Mouse (Mus musculus) embryonic facial prominence, embryonic 11.5 days (tissue): Measurements from ENCODE around the gene Impdh2. TPM values are rescaled to one million over a fixed set of nuclear protein-coding genes. Genes with fewer than 3 reads are reported as not detected.
"Not testable (repeated sequence)": the region's sequence is repeated elsewhere in the genome, so short reads cannot be mapped to it uniquely, and the experiment has no call there.

Experiments
- ATAC-seq: fragments of 200-750 bp; cut with Nextera tagmentation; replicated peaks from 2 replicates; pipeline ENCODE4 v1.8.0; 2017; ENCODE audit warnings: low read depth; ENCODE audit not compliant: insufficient number of reproducible peaks, low FRiP score, low TSS enrichment
- DNase-seq: peaks from one replicate; pipeline ENCODE4 v3.0.0-alpha.2; 2015; ENCODE audit warnings: low spot score
- H3K27ac ChIP-seq: fragments of 300-500 bp; sonication (generic); replicated peaks from 2 replicates; pipeline ENCODE4 v1.5.1; 2014; ENCODE audit warnings: mild to moderate bottlenecking, low read depth, low read length, control low read depth
- H3K27me3 ChIP-seq: fragments of 300-500 bp; sonication (generic); 2 replicates; pipeline ENCODE4 v1.6.1; 2014; ENCODE audit warnings: mild to moderate bottlenecking, low read length, moderate library complexity, mixed read lengths; ENCODE audit not compliant: control insufficient read depth, insufficient read depth
- H3K36me3 ChIP-seq: fragments of 300-500 bp; sonication (generic); replicated peaks from 2 replicates; pipeline ENCODE4 v1.6.1; 2014; ENCODE audit warnings: low read depth, mild to moderate bottlenecking, low read length, moderate library complexity, mixed read lengths; ENCODE audit not compliant: control insufficient read depth, insufficient read depth
- H3K4me1 ChIP-seq: fragments of 300-500 bp; sonication (generic); 2 replicates; pipeline ENCODE4 v1.6.1; 2014; ENCODE audit warnings: low read length, mixed read lengths; ENCODE audit not compliant: control insufficient read depth, insufficient read depth
- H3K4me2 ChIP-seq: fragments of 300-500 bp; sonication (generic); 2 replicates; pipeline ENCODE4 v1.6.1; 2014; ENCODE audit warnings: low read depth, mild to moderate bottlenecking, control low read depth, low read length, moderate library complexity
- H3K4me3 ChIP-seq: fragments of 300-500 bp; sonication (generic); 2 replicates; pipeline ENCODE4 v1.5.1; 2014; ENCODE audit warnings: low read depth, low read length, control low read depth
- H3K9ac ChIP-seq: fragments of 300-500 bp; sonication (generic); replicated peaks from 2 replicates; pipeline ENCODE4 v1.6.1; 2014; ENCODE audit warnings: mild to moderate bottlenecking, control low read depth, low read length
- H3K9me3 ChIP-seq: fragments of 300-500 bp; sonication (generic); replicated peaks from 2 replicates; pipeline ENCODE4 v1.6.1; 2016; ENCODE audit warnings: mild to moderate bottlenecking, low read length, inconsistent platforms, mixed read lengths; ENCODE audit not compliant: control insufficient read depth
- WGBS: fragments of 180-500 bp; shearing (Covaris S2); extraction: QIAGEN DNeasy Blood & Tissue Kit; methylation state at CpG from one replicate; pipeline ENCODE4 v1.1.7; 2014; 5-methylcytosine and 5-hydroxymethylcytosine counted together
- microRNA counts: library from miRNA; unstranded; fragments of <30 nt; microRNA quantifications from one replicate; lab custom pipeline; 2016
- microRNA-seq: library from miRNA; unstranded; fragments of <30 nt; microRNA quantifications from one replicate; pipeline ENCODE4, GENCODE M21; 2016; ENCODE audit warnings: borderline number of aligned reads
- polyA plus RNA-seq: library from polyadenylated mRNA; unstranded; fragments of >200 nt; fragmentation: Nextera tagmentation; extraction: Ambion mirVana; gene quantifications from 2 replicates; pipeline ENCODE4 v1.2.1, GENCODE M21; 2014

Impdh2 gene
- polyA plus RNA-seq, 1 experiment from 2014 or later = 242 TPM

DNA sequence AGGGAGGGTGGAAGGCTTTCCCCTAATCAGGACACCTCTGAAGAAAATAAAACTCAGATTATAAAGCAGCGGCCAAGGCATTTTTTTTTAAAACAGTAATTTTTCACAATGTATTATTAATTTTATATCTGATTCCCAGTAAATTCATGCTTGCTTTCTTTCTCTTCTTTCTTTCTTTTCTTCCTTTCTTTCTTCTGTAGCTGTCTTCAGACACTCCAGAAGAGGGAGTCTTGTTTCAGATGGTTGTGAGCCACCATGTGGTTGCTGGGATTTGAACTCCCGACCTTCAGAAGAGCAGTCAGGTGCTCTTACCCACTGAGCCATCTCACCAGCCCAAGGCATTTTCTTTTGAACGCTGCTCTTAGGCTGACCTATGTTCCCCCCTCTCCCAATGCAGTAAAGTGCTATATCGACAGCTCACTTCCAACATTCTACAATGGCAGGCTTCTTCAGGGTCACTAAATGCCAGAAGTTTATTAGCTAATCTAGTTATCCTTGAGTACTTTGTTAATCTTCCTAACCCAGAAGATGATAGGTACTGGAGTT, 39.0 kb downstream of the Impdh2 start:
- no peaks in the 10 kb centered on the region for H3K9me3 ChIP-seq
- peaks cover 7% of the 10 kb centered on the region for H3K36me3 ChIP-seq
- H3K4me3 ChIP-seq = no peak overlapping the region
- no peaks in the 10 kb centered on the region for H3K27me3 ChIP-seq
- peak; percentile 61 for DNase-seq
- H3K4me2 ChIP-seq = no peak overlapping the region
- no peak overlapping the region for H3K9ac ChIP-seq
- no peak overlapping the region for H3K27ac ChIP-seq
- H3K4me1 ChIP-seq = no peaks in the 10 kb centered on the region
- 75% methylated on average over 4 of the region's 4 CpGs for WGBS
- ATAC-seq = no peak

DNA sequence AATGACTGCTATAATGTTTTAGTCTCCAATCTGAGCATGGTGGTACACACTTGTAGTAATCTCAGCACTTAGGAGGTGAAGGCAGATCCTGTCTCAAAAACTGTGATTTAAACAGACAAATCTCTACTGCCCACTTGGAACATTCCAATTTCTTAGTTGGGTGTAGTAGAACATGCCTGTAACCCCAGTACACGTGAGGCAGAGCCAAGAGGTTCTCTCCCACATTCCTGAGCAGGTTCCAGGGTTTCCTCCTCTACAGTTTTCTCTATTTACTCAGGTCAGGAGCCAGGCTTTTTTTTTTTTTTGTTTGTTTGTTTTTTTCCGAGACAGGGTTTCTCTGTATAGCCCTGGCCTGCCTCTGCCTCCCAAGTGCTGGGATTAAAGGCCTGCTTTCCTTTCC, 39.9 kb downstream of the Impdh2 start:
- Histone ChIP-seq H3K9ac (no peak overlapping the region), H3K9me3 (no peaks in the 10 kb centered on the region), H3K27ac (no peak overlapping the region), H3K4me3 (no peak overlapping the region), H3K4me2 (no peak overlapping the region), H3K4me1 (no peaks in the 10 kb centered on the region), H3K36me3 (peaks cover 7% of the 10 kb centered on the region), H3K27me3 (no peaks in the 10 kb centered on the region)
- DNase-seq (no peak), ATAC-seq (no peak)
- WGBS = 77% methylated on average over 2 of the region's 2 CpGs

DNA sequence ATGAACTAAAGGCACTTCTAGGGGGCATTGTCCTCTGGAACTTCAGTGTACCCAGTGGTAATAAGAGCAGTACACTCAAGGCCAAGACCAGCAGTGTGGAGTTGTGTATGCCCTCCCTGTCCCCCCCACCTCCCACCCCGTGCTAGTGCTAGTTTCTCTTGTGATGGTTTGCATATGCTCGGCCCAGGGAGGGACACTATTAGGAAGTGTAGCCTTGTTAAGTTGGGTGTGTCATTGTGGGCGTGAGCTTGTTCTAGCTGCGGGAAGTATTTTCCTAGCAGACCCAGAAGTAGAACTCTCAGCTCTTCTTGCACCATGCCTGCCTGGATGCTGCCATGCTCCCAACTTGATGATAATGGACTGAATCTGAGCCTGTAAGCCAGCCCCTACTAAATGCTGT, 41.9 kb downstream of the Impdh2 start:
- ATAC-seq (no peak), DNase-seq (no peak)
- no peak overlapping the region for H3K4me2 ChIP-seq
- H3K9me3 ChIP-seq = no peaks in the 10 kb centered on the region
- peaks cover 9% of the 10 kb centered on the region for H3K36me3 ChIP-seq
- no peak overlapping the region for H3K27ac ChIP-seq
- H3K9ac ChIP-seq = no peak overlapping the region
- no peaks in the 10 kb centered on the region for H3K27me3 ChIP-seq
- no peak overlapping the region for H3K4me3 ChIP-seq
- WGBS = 79% methylated on average over 4 of the region's 4 CpGs
- no peaks in the 10 kb centered on the region for H3K4me1 ChIP-seq

DNA sequence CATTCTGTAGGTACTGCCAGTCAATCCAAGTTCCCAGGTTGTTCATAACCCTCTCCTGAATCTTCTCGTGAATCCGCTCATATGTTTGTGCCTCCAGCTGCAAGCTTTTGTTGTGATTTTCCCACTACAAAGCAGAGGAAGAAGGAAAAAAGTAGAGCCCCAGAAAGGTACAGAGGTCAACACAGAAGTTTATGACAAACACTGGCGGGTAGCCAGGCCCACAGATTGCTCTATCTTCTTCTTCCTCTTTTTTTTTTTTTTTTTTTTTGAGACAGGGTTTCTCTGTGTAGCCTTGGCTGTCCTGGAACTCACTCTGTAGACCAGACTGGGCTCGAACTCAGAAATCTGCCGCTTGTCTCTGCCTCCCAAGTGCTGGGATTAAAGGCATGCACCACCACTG, 47.8 kb downstream of the Impdh2 start:
- H3K4me2 ChIP-seq, H3K4me1 ChIP-seq, DNase-seq, H3K36me3 ChIP-seq, H3K9me3 ChIP-seq, H3K27ac ChIP-seq, H3K9ac ChIP-seq, H3K27me3 ChIP-seq, H3K4me3 ChIP-seq, ATAC-seq: not testable (repeated sequence)
- 91% methylated on average over 5 of the region's 5 CpGs for WGBS

DNA sequence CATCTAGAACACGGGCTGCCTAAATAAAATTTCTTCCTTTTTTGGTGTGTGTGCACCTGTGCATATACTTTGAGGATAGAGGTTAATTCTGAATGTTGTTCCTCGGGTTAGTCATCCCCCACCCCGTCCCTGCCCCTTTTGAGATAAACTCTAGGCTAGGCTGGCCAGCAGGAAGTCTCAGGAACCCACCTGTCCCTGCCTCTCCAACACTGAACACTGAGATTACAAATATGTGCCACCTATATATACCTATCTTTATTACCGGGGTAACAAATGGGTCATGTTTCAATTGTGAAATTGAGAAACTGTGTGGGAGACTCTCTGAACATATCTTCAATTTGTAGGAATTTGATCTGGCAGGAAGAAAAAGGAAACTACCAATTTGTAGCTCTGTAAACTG, 48.8 kb downstream of the Impdh2 start:
- no peak overlapping the region for H3K9ac ChIP-seq
- H3K4me3 ChIP-seq = no peak overlapping the region
- WGBS = 93% methylated on average over 4 of the region's 4 CpGs
- no peak overlapping the region for H3K4me2 ChIP-seq
- DNase-seq (no peak), ATAC-seq (no peak)
- no peaks in the 10 kb centered on the region for H3K9me3 ChIP-seq
- H3K27me3 ChIP-seq = no peaks in the 10 kb centered on the region
- H3K27ac ChIP-seq = no peak overlapping the region
- peaks cover 6% of the 10 kb centered on the region for H3K36me3 ChIP-seq
- H3K4me1 ChIP-seq = no peaks in the 10 kb centered on the region

DNA sequence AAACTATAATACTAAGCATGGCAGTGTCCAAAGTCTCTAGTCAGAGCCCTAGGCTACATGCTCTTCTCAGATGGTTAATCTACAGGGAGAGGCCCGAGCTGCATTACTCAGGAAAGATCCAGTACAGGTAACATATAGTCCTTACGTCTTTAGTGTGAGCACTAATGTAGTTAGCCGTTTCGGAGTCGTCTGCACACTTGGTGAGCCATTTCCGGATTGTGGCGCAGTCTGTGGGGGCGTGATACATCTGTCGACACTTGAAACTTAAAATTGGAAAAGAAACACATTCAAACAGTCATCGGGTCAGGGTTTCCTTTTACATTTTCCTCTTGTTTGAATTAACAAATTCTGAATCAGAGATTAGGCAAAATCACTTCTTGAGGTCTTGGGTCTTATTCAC, 51.4 kb downstream of the Impdh2 start:
- Histone ChIP-seq H3K36me3 (peaks cover 8% of the 10 kb centered on the region), H3K4me1 (no peaks in the 10 kb centered on the region), H3K9ac (no peak overlapping the region), H3K27me3 (no peaks in the 10 kb centered on the region), H3K4me2 (no peak overlapping the region), H3K4me3 (no peak overlapping the region), H3K27ac (no peak overlapping the region), H3K9me3 (no peaks in the 10 kb centered on the region)
- DNase-seq (no peak), ATAC-seq (no peak)
- whole genome bisulfite sequencing = 94% methylated on average over 10 of the region's 10 CpGs

MicroRNA genes within 50 kb of the gene (microRNA counts, 519-probe panel; counts per million panel counts)
- 3,714 counts per million, percentile 55 among the panel's probes with 10 or more counts for microRNA mmu-miR-191 (lab: Ali Mortazavi, UCI)
- microRNA mmu-miR-425 (lab: Ali Mortazavi, UCI) = 2,891 counts per million, percentile 36 among the panel's probes with 10 or more counts

Small RNA genes within 50 kb of the gene (microRNA-seq; reads per million reads assigned to microRNA genes)
- gene Gm24083 (not detected), gene Mir191 (not detected), gene Mir425 (2,667 reads per million, percentile 80 among the genes with 10 or more reads in this experiment)

Other genes with a start within 250 kb of the Impdh2 start
- 888 and 899 TPM in 2 replicates for gene Gpx1, start 221.4 kb upstream of the Impdh2 start, polyA plus RNA-seq
- gene Usp4, start 212.4 kb upstream of the Impdh2 start, polyA plus RNA-seq = 128 and 149 TPM in 2 replicates
- 0.59 and 0.76 TPM in 2 replicates for gene 1700102P08Rik, start 167.5 kb upstream of the Impdh2 start, polyA plus RNA-seq
- 1.5 and 1.7 TPM in 2 replicates for gene Ccdc36, start 131.8 kb upstream of the Impdh2 start, polyA plus RNA-seq
- not detected in 2 replicates for gene BC048562, start 123.8 kb upstream of the Impdh2 start, polyA plus RNA-seq
- gene Ccdc71, start 99.8 kb upstream of the Impdh2 start, polyA plus RNA-seq = 49.1 and 63.2 TPM in 2 replicates
- 19.0 and 22.4 TPM in 2 replicates for gene Klhdc8b, start 98.7 kb upstream of the Impdh2 start, polyA plus RNA-seq
- gene Lamb2, start 80.5 kb upstream of the Impdh2 start, polyA plus RNA-seq = 15.3 and 15.4 TPM in 2 replicates
- 52.5 and 59.2 TPM in 2 replicates for gene Usp19, start 69.7 kb upstream of the Impdh2 start, polyA plus RNA-seq
- 130 and 138 TPM in 2 replicates for gene Qars, start 52.6 kb upstream of the Impdh2 start, polyA plus RNA-seq
- gene Qrich1, start 43.5 kb upstream of the Impdh2 start, polyA plus RNA-seq = 165 and 168 TPM in 2 replicates
- gene Ndufaf3, start 7.1 kb downstream of the Impdh2 start, polyA plus RNA-seq = 48.4 and 49.0 TPM in 2 replicates
- gene Dalrd3, start 9.6 kb downstream of the Impdh2 start, polyA plus RNA-seq = 167 and 185 TPM in 2 replicates
- 118 and 130 TPM in 2 replicates for gene Wdr6, start 18.5 kb downstream of the Impdh2 start, polyA plus RNA-seq
- gene P4htm, start 37.4 kb downstream of the Impdh2 start, polyA plus RNA-seq = 6.4 and 8.1 TPM in 2 replicates
- gene Arih2, start 89.1 kb downstream of the Impdh2 start, polyA plus RNA-seq = 44.1 and 48.4 TPM in 2 replicates
- gene Slc25a20, start 101.8 kb downstream of the Impdh2 start, polyA plus RNA-seq = 30.8 and 34.5 TPM in 2 replicates
- 36.2 and 37.9 TPM in 2 replicates for gene Prkar2a, start 129.0 kb downstream of the Impdh2 start, polyA plus RNA-seq
- 113 and 118 TPM in 2 replicates for gene Ip6k2, start 223.5 kb downstream of the Impdh2 start, polyA plus RNA-seq
- 9.1 and 12.1 TPM in 2 replicates for gene Nckipsd, start 248.1 kb downstream of the Impdh2 start, polyA plus RNA-seq